Mouse (Mus musculus) urinary bladder, postnatal 10 days (tissue): ENCODE results near the gene Vac14.

Source experiments
- DNase-seq: peaks from one replicate; pipeline ENCODE4 v3.0.0; 2022; ENCODE audit warnings: low spot score

Vac14 gene

DNA sequence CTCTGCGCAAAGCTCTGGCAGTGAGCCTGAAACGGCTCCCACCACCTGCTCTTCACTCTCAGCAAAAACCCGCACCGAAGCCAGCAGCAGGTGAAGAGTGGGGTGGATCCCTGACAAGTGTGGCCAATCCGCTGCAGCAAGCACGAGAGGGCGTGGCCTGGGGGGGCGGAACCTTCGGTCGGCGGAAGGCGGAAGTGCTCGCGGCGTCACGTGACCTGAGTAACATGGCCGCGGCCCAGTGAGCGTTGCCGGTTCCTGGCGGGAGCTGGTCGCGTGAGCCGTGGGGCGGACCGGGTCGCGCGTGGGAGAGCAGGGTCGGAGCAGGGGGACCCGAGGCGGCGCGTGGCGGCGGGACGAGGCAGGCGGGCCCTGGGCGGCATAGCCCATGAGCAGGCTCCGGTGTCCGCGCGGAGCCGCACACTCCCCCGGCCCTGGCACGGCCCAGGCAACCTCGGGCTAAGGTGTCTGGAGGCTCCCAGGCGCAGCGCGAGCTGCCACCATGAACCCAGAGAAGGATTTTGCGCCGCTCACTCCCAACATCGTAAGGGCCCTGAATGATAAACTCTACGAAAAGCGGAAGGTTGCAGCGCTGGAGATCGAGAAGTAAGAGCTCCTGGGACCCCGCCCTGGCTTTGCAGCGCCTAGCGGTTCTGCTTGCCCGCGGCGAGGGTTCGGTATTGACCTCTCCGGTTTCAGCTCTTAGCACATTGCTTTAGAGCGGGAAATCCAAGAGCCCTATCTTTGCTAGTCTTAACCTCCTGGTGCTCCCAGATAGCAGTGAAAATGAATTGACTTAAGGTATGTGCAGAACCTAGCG, at the start of gene Vac14:
TSS of gene Vac14 (plus strand) at position 195 of the 817 bp plus-strand sequence.
- peak; percentile 91 for DNase-seq

DNA sequence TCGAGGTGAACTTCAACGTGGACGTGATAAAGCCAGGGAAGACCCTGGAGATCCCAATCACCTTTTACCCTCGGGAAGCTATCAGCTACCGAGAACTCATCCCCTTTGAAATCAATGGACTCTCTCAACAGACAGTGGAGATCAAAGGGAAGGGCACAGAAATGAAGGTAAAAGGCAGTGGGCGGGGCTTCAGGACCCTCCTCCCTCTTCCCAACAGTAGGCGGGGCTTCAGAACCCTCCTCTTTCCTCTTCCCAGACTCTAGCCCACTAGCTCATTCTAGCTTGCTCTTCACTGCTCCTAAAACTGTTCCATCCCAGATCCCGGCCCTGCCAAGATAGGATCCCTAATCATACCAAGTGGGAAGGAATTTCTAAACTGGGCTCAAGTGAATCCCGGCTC, 25.7 kb upstream of the Vac14 start:
- no peak for DNase-seq

DNA sequence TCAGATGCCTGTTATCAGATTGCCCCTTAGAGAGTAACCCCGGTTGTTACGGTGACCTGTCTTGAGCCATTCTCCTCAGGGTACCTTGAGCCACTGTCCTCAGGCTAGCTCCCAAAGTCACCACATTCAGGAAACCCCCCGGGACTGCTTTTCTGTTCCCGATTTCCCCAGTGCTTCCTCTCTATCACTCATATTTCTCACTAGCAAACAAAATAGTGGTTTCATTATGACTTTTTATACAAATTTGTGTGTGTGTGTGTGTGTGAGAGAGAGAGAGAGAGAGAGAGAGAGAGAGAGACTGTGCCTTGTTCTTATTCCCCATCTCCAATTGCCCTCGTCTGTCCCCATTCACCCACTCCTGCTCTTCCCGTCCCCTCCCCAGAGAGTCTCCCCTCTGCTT, 24.2 kb upstream of the Vac14 start:
- DNase-seq, result no peak

DNA sequence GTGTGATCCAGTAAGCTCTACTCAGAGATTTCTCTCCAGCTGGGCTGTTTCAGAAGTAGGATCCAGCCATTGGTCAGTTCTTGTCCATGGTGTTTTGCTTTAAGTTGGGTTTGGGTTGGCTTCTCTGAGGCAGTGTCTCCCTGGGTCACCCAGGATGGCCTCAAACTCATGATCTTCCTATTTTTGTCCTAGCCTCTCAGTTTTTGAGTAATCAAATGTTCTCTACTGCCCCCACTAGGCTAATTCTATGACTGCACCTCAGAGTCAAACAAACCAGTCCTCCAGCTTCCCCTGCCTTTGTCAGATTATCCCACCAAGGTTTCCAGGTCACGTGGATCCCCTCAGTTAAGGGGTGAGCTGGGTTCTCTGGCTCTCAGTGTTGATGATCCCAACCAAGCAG, 13.8 kb upstream of the Vac14 start:
- no peak for DNase-seq

DNA sequence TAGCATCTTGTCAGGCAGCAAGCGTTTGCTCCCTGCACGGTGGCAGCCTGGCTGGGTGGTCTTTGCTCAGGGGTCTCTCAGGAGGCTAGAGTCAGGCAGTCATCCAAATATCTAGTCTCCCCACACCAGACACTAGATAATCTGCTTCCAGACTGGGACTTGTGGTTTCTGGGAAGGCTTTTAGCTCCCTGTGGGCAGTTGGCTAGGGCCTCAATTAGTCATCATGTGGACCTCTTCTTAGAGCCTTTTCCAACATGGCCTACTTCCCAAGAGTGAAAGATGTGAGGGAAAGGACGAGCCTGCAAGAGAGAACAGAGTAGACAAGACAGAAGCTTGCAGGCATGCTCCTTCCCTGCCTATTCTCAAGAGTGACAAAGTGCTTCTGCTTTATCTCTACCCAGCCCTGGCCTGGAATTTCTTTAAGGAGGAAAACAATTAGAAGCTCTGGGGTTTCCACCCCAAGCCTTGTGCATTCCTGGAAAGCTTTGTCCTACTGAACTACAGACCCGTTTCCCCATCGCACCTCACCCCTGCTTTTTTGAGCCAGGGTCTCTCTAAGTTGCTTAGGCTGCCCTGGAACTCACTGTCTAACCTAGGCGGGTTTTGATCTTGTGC, 12.9 kb upstream of the Vac14 start:
- DNase-seq, result no peak

DNA sequence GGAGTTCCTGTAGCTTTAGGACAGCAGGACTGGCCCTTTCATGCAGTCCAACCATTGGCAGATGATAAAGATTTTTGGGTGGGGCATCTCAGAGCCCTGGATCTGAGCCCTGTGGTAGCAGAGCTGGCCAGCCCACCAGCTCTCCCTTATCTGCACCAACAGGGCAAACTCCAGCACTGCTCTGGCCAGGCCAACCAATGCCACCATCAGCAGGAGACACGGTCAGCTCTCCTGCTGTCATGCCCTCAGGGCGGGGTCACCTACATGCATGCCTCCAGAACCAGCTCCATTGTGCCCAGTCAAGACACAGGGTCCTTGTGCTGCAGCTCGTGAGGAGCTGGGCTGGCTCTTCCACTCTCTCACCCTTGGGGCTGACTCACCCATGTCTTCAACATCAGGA, 2.7 kb upstream of the Vac14 start:
- no peak for DNase-seq

DNA sequence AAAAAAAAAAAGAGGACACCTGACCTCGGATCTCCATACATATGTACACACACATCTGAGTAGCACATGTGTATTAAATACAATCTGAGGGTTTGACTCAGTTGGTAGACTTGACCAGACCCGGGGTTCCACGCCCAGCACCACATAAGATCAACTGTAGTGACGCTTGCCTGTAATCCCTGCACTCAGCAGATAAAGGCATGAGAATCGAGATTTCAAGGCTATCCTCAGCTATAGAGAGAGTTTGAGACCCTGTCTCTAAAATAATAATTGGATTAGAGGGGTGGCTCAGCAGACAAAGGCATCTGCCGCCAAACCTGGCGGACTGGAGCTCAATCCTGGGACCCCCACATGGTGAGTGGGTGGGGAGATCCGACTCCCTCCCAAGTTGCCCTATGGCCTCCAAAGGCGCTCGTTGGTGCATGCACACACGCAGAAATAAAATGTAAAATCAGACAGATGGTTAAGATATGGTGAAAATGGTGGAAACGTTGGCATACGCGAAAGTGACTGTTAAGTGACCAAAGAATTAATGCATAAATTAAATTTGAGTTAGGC, 505 bp upstream of the Vac14 start:
- no peak for DNase-seq

DNA sequence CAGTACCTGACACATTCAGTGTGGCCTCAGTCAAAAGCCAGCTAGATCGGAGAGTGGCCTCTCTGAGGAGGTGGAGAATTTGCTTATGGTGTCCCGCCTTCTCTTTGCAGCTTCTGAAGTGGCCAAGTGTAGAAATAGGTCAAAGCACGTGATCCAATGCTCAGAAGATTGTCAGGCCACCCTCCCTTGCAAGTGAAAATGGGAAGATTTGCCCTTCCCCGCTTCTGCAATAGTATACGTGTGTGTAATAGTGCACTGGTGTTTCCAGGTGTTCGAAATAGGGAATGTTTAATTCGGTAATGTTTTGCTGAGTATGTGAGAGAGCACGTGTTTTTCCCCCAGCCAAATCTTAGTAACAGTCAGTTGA, 806 bp downstream of the Vac14 start:
- DNase-seq, result no peak

DNA sequence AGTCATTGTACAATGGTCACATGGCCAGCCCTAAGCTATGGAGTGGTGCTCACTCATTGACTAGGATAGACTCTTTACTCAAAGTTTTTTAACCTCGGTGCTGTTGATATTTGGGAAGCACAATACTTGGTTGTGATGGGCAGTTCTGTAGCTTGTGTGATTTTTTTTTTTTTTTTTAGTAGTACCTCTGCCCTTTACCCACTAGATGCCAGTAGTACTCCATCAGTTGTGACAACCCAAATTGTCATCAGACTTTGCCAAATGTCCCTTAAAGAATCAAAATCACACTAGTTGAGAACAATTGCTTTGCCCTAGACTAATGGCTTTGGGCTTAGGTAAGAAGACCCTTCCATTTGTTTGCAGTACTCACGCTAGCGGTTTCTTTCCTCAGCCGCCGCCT, 1.5 kb downstream of the Vac14 start:
- DNase-seq, result no peak

DNA sequence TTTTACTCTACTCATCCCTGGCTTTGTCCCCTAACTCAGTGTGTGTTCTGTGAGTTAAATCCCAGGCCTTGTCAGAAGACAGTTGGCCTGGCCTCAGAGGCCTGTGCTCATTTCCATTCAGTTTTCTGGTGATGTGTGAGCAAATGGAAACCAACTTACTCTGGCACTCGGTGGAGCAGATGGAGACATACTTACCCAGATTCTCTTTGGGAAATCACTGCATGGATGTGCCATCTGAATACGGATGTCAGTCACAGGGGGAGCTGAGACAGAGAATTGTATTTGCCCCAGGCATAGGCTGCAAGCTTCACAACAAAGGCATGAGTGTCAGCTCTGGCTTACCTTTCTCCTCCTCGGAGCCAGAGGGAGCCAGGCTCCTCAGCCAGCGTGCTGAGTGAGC, 8.0 kb downstream of the Vac14 start:
- DNase-seq, result no peak

DNA sequence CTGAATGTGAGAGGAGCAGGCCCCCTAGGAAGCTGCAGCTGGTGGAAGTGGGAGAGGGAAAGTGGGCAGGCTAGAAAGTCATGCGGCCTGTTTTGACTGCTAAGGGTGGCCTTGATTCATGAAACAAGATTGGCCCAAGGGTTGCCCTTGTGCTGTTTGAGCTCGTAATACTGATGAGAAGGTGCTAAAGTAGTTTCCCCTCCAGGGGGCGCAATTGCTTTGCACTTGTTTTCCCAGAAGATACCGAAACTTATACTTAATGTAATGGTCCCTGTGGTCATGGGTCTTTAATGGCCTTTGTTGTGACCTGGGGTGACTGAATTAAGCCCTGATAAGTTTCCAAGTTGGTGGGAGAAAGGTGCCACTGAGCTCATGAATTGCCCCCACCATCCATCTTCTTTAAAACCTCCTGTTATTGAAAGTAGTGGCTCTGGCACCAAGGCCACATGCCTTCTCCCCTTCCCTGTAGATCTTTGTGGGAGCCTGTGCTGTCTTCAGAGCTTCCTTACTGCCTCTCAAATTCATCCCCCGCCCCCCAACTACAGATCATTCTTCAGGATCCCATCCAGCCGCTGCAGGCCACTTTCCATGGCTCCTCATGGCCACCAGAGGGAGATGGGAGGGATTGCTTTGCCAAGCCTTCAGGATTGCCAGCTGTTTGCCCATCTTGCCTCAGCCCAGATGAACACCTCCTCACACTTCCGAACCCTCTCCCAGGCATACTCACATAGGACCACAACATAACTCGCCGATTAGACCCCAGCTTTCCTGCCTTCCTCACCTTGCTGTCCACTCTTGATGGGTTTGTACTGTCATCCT, 11.1 kb downstream of the Vac14 start:
- DNase-seq, result no peak

DNA sequence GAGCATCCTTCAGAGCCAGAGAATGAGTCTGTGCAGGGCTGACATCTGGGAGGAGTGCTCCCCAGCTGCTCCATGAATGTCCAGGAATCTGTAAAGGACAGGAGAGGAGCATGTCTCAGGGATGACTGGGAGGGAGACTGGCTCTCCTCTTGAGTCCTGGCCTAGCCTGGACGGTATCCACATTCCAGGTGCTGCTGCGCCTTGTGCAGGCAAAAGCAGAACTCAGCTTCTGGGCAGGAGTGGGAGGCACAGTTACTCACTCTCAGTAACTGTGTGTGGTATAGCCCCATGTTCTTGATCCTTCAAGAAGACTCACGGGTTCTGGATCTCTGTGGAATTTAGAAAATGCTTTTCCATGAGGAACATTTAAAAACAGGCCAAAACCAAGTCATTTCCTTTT, 11.7 kb downstream of the Vac14 start:
- no peak for DNase-seq

DNA sequence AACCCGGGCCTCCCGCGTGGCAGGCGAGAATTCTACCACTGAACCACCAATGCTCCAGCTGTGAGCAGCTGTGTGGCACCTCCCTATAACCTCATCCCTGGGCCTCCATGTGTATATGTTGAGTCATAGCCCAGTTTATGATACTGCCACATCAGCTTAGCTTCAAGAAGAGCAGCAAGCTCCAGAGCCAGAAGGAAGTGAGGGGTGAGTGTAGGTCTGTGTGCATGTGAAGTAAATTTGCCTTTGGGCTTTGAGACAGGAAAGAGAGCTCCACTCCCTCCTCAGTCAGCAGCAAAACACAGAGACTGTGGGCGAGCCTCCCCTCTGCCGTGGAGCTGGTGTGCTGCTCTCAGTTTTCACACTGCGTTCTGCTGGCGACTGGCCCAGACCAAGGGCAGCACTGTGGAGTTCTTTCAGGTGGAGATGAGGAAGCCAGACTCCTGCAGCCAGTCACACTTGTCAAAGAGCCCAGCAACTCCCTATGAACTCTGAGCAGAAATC, 12.2 kb downstream of the Vac14 start:
- no peak for DNase-seq

DNA sequence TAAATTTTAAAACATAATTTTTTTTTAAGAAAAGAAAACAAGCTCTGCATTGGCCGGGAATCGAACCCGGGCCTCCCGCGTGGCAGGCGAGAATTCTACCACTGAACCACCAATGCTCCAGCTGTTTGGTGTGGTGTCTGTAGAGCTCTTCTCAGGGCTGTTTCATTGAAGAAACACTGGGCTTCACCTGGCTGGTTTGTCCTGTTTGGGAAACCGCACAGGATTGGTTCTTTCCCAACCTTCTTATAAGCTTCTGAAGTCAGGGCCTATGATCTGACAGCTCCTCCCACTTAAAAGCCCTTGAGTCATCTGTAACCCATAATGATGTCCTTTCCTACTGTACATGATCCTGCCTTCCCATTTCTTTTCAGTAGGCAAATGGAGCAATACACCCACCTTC, 12.8 kb downstream of the Vac14 start:
- DNase-seq, result no peak

DNA sequence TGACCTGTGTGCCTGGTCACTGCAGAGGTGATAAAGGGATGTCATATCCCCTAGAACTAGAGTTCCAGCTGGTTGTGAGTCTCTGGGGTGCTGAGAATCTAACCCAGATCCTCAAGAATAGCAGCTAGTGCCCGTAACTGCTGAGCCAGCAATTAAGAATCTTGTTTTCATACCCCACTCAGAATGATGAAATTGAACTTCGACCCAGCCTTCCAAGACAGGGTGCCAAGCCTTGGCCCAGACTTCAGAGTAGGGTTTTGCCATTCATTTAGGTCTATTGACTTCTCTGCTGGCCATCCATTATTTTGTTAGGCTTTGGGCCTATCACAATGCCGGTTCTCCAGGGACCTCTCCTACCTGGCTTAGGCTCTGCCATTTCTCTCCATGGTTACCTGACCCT, 15.4 kb downstream of the Vac14 start:
- DNase-seq, result no peak

DNA sequence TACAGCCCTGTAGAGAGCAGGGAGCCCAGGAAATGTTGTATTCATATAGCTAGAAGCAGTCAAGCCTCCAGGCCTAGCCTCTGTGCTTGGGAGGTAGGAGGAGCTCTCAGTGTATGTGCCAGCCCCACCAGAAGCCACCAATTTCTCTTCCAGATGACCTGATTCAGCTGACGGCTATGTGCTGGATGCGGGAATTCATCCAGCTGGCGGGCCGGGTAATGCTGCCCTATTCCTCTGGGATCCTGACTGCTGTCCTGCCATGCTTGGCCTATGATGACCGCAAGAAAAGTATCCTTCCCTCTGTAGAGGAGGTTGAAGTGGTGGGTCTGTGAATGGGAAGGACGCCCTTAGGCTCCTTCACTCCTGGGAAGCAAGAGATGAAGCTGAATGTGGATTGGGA, 17.8 kb downstream of the Vac14 start:
- no peak for DNase-seq

DNA sequence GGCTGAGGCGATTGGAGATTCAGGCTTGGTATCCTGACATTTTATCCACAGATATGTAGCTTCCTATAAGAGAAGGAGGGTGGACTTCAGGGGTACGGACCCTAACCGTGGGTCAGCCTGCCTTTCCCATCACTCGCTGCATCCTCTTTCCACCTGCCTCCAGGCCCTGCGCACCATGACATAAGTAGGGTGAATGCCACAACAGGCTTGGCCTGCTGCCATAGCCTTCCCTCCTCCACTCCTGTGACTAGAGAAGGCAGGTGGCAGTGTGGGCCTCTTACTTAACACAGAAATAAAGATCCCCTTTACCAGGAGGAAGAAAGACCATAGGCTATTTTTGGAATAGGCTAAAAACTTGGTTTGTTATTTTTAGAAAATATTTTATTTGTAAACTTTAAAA, 23.9 kb downstream of the Vac14 start:
- no peak for DNase-seq

DNA sequence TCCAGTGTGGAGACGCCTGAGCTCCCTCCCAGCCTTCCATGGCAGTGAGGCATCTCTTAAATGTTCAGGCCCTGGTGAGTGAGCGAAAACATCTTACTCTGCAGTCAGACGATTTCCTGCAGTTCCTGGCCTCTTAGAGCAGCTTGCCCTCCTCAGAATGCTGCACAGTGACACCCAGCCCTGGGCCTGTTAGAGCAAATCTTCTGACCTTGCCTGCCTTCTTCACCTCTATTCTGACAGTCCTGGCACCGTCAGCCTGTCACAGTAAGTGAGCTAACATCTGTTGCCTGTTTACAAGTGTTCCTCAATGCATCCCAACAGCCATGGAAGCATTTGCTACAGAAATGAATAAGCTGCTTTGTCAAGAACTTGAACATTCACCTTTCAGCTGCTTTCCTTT, 24.8 kb downstream of the Vac14 start:
- no peak for DNase-seq

DNA sequence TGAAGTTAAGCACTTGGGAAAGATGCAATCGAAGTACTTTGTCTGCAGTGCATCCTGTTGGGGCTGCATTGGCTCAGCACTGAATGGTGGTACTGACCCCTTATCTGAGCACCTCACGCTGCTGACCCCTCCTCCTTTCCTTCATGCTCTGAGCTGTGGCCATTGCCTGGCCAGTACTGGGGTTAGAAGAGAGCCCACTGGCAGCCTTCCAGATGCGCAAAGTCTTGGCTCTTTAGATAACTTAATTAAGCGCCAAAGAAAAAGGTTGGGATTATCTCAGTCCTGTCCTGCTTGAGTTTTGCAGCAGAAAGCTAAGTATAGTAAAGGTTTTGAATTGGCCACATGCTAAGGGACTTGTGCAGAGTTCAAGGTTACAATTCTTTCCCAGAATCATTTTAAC, 26.0 kb downstream of the Vac14 start:
- no peak for DNase-seq

DNA sequence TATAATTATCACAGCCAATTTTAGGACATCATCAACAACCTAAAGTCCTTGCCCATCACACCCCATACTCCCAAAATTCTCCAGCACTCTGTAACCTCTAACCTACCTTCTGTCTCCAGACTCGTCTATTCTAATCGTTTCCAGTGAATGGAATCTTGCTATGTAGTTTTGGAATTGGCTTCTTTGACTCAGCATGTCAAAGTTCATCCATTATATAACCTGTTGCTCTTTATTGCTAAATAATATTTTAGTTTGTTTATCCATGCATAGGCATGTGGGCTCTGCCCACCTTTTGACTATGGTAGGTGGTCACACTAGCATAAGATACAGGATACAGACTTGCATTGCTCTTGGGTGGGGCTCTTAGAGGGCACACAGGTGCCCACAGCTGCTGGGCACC, 26.5 kb downstream of the Vac14 start:
- DNase-seq, result no peak

DNA sequence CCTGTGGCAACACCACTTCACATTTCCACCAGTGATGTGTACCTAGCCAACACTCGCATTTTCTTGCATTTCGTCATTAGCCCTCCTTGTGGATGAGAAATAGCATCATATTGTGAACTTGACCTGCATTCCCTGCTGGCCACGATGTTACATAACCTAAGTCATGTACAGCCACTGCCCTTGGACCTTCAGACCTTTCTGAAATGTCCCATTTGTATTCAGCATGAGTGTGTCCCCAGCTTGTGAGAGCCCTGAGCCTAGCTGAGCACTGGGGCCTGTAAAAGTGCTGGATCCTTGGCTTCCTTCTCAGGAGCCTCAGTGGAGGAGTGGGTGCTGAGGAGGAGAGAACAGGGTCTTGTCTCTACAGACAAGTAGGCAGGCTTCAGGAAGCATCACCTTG, 27.0 kb downstream of the Vac14 start:
- DNase-seq, result no peak

DNA sequence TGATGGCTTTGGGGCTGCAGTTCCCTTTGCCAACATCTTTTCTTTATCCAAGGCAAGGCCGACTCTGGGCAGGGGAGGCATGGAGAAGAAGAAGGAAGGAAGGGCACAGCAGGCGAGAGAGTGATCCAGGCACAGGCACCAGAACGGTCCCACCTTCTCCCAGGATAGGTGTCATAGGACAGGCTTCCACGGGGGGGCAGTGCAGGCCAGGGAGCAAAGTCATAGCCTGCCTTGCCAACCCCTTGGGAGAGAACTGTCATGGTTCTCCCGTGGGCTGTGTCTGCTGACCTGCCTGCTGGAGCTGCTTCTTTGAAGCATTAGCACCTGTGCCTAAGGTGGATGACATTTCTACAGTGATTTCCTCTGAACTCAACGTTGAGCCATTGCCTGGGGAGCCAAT, 27.7 kb downstream of the Vac14 start:
- peak; percentile 46 for DNase-seq

DNA sequence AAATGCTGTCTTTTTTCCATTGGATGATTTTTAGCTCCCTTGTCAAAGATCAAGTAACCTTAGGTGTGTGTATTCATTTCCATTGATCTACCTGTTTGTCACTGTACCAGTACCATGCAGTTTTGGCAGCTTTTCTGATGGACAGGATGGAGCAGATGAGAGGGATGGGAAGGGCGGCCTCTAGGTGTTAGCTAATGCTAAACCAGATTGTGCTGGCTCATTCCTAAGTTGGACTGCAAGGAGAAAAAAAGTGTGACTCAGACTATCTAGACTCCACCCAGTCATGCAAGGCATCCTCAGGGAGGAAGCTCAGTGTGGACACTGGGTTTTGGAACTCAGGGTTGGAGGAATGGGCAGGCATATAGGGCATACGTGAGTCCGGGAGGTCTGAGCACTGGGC, 30.2 kb downstream of the Vac14 start:
- DNase-seq, result no peak
